In genomic region chr5:142798190-142798589, GRCm38 (mm10) we compare ENCODE assay signal across 16 mouse cellular contexts. TPM values are rescaled to one million over a fixed set of nuclear protein-coding genes. Genes with fewer than 3 reads are reported as not detected.
DNase-seq lines count a peak whose midpoint lies in the region; ATAC-seq and TF ChIP-seq lines count a peak whose summit lies in the region.
"Had no signal": no experiment of that assay in that cellular context is flagged by ENCODE, and none has a peak within 500 bp of the region (broad histone marks: within the 10 kb centered on the region; RNA-seq: fewer than 3 reads in every experiment).

No protein-coding gene starts in this region.

- WGBS in heart, embryonic 11.5 days (ENCODE audit: insufficient replicate concordance), result 49% methylated on average over 12 of the region's 12 CpGs
- 82% methylated on average over 12 of the region's 12 CpGs for WGBS in hindbrain, embryonic 13.5 days
- 63% methylated on average over 12 of the region's 12 CpGs for WGBS in hindbrain, postnatal 0 days
- 82% methylated on average over 12 of the region's 12 CpGs for WGBS in midbrain, embryonic 16.5 days
- 88% methylated on average over 12 of the region's 12 CpGs for WGBS in midbrain, embryonic 13.5 days
- 87% methylated on average over 12 of the region's 12 CpGs for WGBS in limb, embryonic 15.5 days

- ATAC-seq in heart, embryonic 11.5 days (replicated peaks; ENCODE audit: insufficient number of reproducible peaks, low FRiP score, low TSS enrichment), result no peak
- ATAC-seq in hindbrain, embryonic 13.5 days (ENCODE audit: low FRiP score), result no peak
- ATAC-seq in hindbrain, postnatal 0 days, result no peak
- ATAC-seq in midbrain, embryonic 16.5 days, result no peak
- ATAC-seq in midbrain, embryonic 13.5 days, result no peak
- no peak for ATAC-seq in limb, embryonic 15.5 days (ENCODE audit: insufficient number of reproducible peaks, low FRiP score, low TSS enrichment, low read depth)
- ATAC-seq: forebrain, embryonic 16.5 days had no signal

- H3K4me1 ChIP-seq in heart, embryonic 11.5 days (ENCODE audit: control insufficient read depth, insufficient read depth, low read length), result peaks cover 77% of the 10 kb centered on the region
- H3K4me1 ChIP-seq in hindbrain, embryonic 13.5 days (replicated peaks), result peaks cover 96% of the 10 kb centered on the region
- peaks cover 20% of the 10 kb centered on the region for H3K4me1 ChIP-seq in hindbrain, postnatal 0 days (ENCODE audit: insufficient read depth, low read length)
- H3K4me1 ChIP-seq in midbrain, embryonic 16.5 days (ENCODE audit: control insufficient read depth, insufficient read depth, low read length), result peaks cover 75% of the 10 kb centered on the region
- H3K4me1 ChIP-seq in midbrain, embryonic 13.5 days (replicated peaks), result peaks cover 97% of the 10 kb centered on the region
- peaks cover 88% of the 10 kb centered on the region for H3K4me1 ChIP-seq in limb, embryonic 15.5 days

- H3K27me3 ChIP-seq in heart, embryonic 11.5 days (ENCODE audit: control insufficient read depth, insufficient read depth, low read length), result no peaks in the 10 kb centered on the region
- no peaks in the 10 kb centered on the region for H3K27me3 ChIP-seq in hindbrain, embryonic 13.5 days
- no peaks in the 10 kb centered on the region for H3K27me3 ChIP-seq in hindbrain, postnatal 0 days (ENCODE audit: insufficient read depth, low read length)
- H3K27me3 ChIP-seq in midbrain, embryonic 16.5 days (ENCODE audit: control insufficient read depth, insufficient read depth, low read depth, low read length), result no peaks in the 10 kb centered on the region
- no peaks in the 10 kb centered on the region for H3K27me3 ChIP-seq in midbrain, embryonic 13.5 days
- H3K27me3 ChIP-seq in limb, embryonic 15.5 days, result no peaks in the 10 kb centered on the region
- H3K27me3 ChIP-seq: lung, embryonic 15.5 days; neural tube, embryonic 15.5 days had no signal

- no peak for DNase-seq in heart, adult 9 months (ENCODE audit: low spot score in 2 of 2)
- no peak for DNase-seq in hindbrain, postnatal 0 days (ENCODE audit: low spot score)
- DNase-seq in spleen, adult 12 weeks (ENCODE audit: low spot score), result no peak
- DNase-seq: B cell, adult 2 months; spleen, adult 18-20 months; thymus, postnatal 36 days had no signal

- no peak for TF ChIP-seq CTCF in hindbrain, postnatal 0 days (IDR thresholded peaks at IDR 0.05; ENCODE audit: low read depth)

- no peak overlapping the region for H3K4me3 ChIP-seq in heart, embryonic 11.5 days (ENCODE audit: low read depth, low read length)
- no peak overlapping the region for H3K4me3 ChIP-seq in hindbrain, embryonic 13.5 days
- no peak overlapping the region for H3K4me3 ChIP-seq in hindbrain, postnatal 0 days (ENCODE audit: low read length)
- H3K4me3 ChIP-seq in midbrain, embryonic 16.5 days (ENCODE audit: low read depth, low read length), result no peak overlapping the region
- no peak overlapping the region for H3K4me3 ChIP-seq in midbrain, embryonic 13.5 days (replicated peaks)
- H3K4me3 ChIP-seq in limb, embryonic 15.5 days, result no peak overlapping the region
- H3K4me3 ChIP-seq: erythroblast, embryonic 14.5 days; lung, embryonic 15.5 days; neural tube, embryonic 15.5 days had no signal

- H3K9me3 ChIP-seq in heart, embryonic 11.5 days (replicated peaks; ENCODE audit: control insufficient read depth, low read length), result no peaks in the 10 kb centered on the region
- H3K9me3 ChIP-seq in hindbrain, embryonic 13.5 days, result no peaks in the 10 kb centered on the region
- no peaks in the 10 kb centered on the region for H3K9me3 ChIP-seq in hindbrain, postnatal 0 days (ENCODE audit: low read length)
- no peaks in the 10 kb centered on the region for H3K9me3 ChIP-seq in midbrain, embryonic 16.5 days (replicated peaks; ENCODE audit: control insufficient read depth, low read length, poor library complexity, severe bottlenecking)
- no peaks in the 10 kb centered on the region for H3K9me3 ChIP-seq in midbrain, embryonic 13.5 days
- no peaks in the 10 kb centered on the region for H3K9me3 ChIP-seq in limb, embryonic 15.5 days
- H3K9me3 ChIP-seq: lung, embryonic 15.5 days; neural tube, embryonic 15.5 days had no signal

- peaks cover 3% of the 10 kb centered on the region; the same call in 1 of the 2 replicates for H3K36me3 ChIP-seq in heart, embryonic 11.5 days (ENCODE audit: control insufficient read depth, insufficient read depth, low read length)
- H3K36me3 ChIP-seq in hindbrain, embryonic 13.5 days, result peaks cover 19% of the 10 kb centered on the region
- H3K36me3 ChIP-seq in hindbrain, postnatal 0 days (ENCODE audit: insufficient read depth, low read length), result no peaks in the 10 kb centered on the region
- H3K36me3 ChIP-seq in midbrain, embryonic 16.5 days (ENCODE audit: control insufficient read depth, insufficient read depth, low read length), result no peaks in the 10 kb centered on the region
- H3K36me3 ChIP-seq in midbrain, embryonic 13.5 days, result peaks cover 29% of the 10 kb centered on the region; the same call in 1 of the 2 replicates
- H3K36me3 ChIP-seq in limb, embryonic 15.5 days, result peaks cover 7% of the 10 kb centered on the region; the same call in 1 of the 2 replicates
- H3K36me3 ChIP-seq: neural tube, embryonic 15.5 days had no signal

- peak overlapping the region; percentile 41 for H3K4me2 ChIP-seq in heart, embryonic 11.5 days
- H3K4me2 ChIP-seq in hindbrain, embryonic 13.5 days, result no peak overlapping the region
- H3K4me2 ChIP-seq in hindbrain, postnatal 0 days (ENCODE audit: low read depth, low read length), result no peak overlapping the region
- no peak overlapping the region for H3K4me2 ChIP-seq in midbrain, embryonic 16.5 days (ENCODE audit: low read length)
- H3K4me2 ChIP-seq in midbrain, embryonic 13.5 days (replicated peaks), result no peak overlapping the region
- H3K4me2 ChIP-seq in limb, embryonic 15.5 days, result no peak overlapping the region
- H3K4me2 ChIP-seq: lung, embryonic 15.5 days; neural tube, embryonic 15.5 days had no signal

- peak overlapping the region; percentile 74 for H3K27ac ChIP-seq in heart, embryonic 11.5 days (ENCODE audit: low read depth, low read length)
- H3K27ac ChIP-seq in hindbrain, embryonic 13.5 days, result 0 out of 2 replicates have a peak overlapping the region, but pooled peaks have one; percentile 19
- no peak overlapping the region for H3K27ac ChIP-seq in hindbrain, postnatal 0 days
- H3K27ac ChIP-seq in midbrain, embryonic 16.5 days (ENCODE audit: low read length), result 0 out of 2 replicates have a peak overlapping the region, but pooled peaks have one; percentile 26
- no peak overlapping the region for H3K27ac ChIP-seq in midbrain, embryonic 13.5 days
- peak overlapping the region; percentile 71 for H3K27ac ChIP-seq in limb, embryonic 15.5 days
- H3K27ac ChIP-seq: liver, embryonic 14.5 days; lung, embryonic 15.5 days; neural tube, embryonic 15.5 days had no signal

- H3K9ac ChIP-seq in heart, embryonic 11.5 days (ENCODE audit: low read depth, low read length), result no peak overlapping the region; the same call in 1 of the 2 replicates
- H3K9ac ChIP-seq in hindbrain, embryonic 13.5 days, result no peak overlapping the region
- H3K9ac ChIP-seq in hindbrain, postnatal 0 days (replicated peaks; ENCODE audit: low read length), result no peak overlapping the region
- no peak overlapping the region for H3K9ac ChIP-seq in midbrain, embryonic 16.5 days (ENCODE audit: low read depth, low read length)
- no peak overlapping the region for H3K9ac ChIP-seq in midbrain, embryonic 13.5 days (replicated peaks)
- no peak overlapping the region for H3K9ac ChIP-seq in limb, embryonic 15.5 days
- H3K9ac ChIP-seq: liver, embryonic 14.5 days; lung, embryonic 15.5 days; neural tube, embryonic 15.5 days had no signal

RNA-seq across cellular contexts. Expression of gene Tnrc18, which starts 19.3 kb away (rescaled TPM):
- 23.5 and 24.4 TPM in 2 replicates for polyA plus RNA-seq in heart, embryonic 11.5 days (2014; fragmentation: Nextera tagmentation; extraction: Ambion mirVana)
- 33.1 and 35.8 TPM in 2 replicates for polyA plus RNA-seq in hindbrain, embryonic 13.5 days (2015; fragmentation: Nextera tagmentation; extraction: Ambion mirVana)
- 134 and 137 TPM in 2 replicates for total RNA-seq in hindbrain, postnatal 0 days (2014; rRNA removed)
- 17.0 and 19.9 TPM in 2 replicates for polyA plus RNA-seq in hindbrain, postnatal 0 days (2015; fragmentation: Nextera tagmentation; extraction: Ambion mirVana)
- 23.3 and 27.7 TPM in 2 replicates for polyA plus RNA-seq in midbrain, embryonic 16.5 days (2015; fragmentation: Nextera tagmentation; extraction: Ambion mirVana)
- 30.5 and 40.7 TPM in 2 replicates for polyA plus RNA-seq in midbrain, embryonic 13.5 days (2015; fragmentation: Nextera tagmentation; extraction: Ambion mirVana)
- 25.1 and 32.0 TPM in 2 replicates for polyA plus RNA-seq in limb, embryonic 15.5 days (2015; fragmentation: Nextera tagmentation; extraction: Ambion mirVana)

Comparison
In these comparisons a context has a peak if more than half of its experiments do, and no peak if none do; other contexts are left out.
1. H3K27ac ChIP-seq: peak in heart, embryonic 11.5 days (single experiment), hindbrain, embryonic 13.5 days (single experiment), midbrain, embryonic 16.5 days (single experiment) and limb, embryonic 15.5 days (single experiment); none in hindbrain, postnatal 0 days (single experiment) and midbrain, embryonic 13.5 days (single experiment).